Mouse (Mus musculus) gastrocnemius, adult 8-10 months (tissue): Measurements from ENCODE around the gene Sapcd2. TPM values are rescaled to one million over a fixed set of nuclear protein-coding genes. Genes with fewer than 3 reads are reported as not detected.
A peak's percentile ranks its signal among the peaks of the same experiment; 100 is the strongest.

Experiments
- DNase-seq, 2 experiments: peaks; one replicate each; pipeline ENCODE4 v3.0.0; 2022; ENCODE audit warnings: low spot score in 2 of 2
- total RNA-seq, 4 experiments: library from RNA; stranded (reverse); gene quantifications; 2 replicates each; pipeline ENCODE4 v1.2.4; 2022

Sapcd2 gene
- total RNA-seq, 4 experiments from 2014 or later, result not detected

DNA sequence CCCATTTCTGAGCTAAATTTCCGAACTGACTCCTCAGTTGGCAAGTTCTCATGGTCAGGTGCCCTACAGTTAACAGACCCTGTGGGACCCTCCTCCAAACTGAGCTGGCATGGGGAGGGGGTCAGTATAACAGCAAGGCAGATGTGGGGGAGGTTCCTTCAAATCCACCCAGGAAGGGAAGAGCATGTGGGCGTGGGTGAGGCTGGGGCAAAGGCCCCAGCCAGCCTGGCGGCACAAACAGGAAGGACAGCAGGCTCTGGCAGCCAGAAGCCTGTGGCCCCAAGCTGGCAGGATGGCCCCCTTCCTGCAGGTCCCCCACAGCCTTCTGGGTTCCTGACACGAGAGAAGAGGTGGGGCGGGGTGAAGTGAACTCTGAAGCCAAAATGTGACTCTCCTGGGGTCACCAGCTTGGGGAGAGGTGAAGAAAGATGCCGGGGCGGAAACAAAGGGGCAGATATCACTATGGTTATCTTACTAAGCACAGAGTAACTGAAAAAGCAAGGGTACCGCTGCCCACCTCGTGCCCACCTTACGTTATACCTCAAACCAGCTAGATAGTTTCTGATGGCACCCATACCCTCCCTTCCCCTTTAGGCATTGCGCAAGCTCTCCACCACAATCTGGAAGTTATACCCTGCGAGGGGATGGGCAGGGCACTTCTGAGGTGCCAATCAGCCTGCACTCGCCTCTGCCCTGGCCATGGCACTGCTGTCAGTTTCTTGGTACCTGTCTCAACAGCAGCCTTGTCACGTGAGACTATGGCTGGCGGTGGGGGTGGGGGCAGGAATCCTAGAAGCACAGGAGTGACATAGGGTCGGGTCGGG is 50.7 kb downstream of the Sapcd2 start, which contains the start of gene Fut7:
TSS of gene Fut7 (plus strand) at position 681 of the 824 bp plus-strand sequence.
- no peak for DNase-seq

- no peak for DNase-seq
These were observed 51.5 kb downstream of the Sapcd2 start for GRCm38 (mm10) chr2:25423626-25424025.

- no peak for DNase-seq
These were observed 53.4 kb downstream of the Sapcd2 start for GRCm38 (mm10) chr2:25425481-25425880.

DNA sequence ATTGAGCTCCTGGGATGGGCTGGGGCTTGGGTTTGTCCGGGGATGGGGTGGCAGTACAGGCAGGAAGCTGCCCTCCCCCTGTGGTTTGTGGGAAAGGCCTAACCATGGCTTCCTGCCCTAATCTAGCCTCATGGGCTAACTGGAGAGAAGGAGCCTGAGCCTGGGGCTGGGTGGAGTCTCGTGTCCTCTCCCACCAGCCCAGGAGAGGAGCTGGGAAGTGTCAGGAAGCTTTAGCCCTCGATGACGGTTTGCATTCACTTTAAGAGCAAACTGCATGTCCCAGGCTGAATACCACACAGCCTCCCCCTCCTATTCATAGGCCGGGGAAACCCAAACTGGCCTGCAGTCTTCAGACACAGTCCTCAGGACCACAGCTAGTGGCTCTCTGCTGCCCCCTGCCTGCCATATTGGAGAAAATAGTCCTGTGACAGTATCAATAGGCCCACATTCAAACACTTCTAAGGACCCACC is 54.6 kb downstream of the Sapcd2 start:
- peak in 1 of 2 experiments; percentile 45 for DNase-seq

- no peak for DNase-seq
These were observed 55.1 kb downstream of the Sapcd2 start for GRCm38 (mm10) chr2:25427256-25427655.

Other genes with a start within 250 kb of the Sapcd2 start
- 1 to 10 TPM; 3.0 to 7.1 (median 5.9) TPM for gene Nrarp, start 191.6 kb upstream of the Sapcd2 start, total RNA-seq
- under 1 TPM; 0.48 to 0.92 (median 0.76) TPM for gene Tor4a, start 175.4 kb upstream of the Sapcd2 start, total RNA-seq
- gene Nelfb, start 160.8 kb upstream of the Sapcd2 start, total RNA-seq, result 10 to 100 TPM; 20.8 to 28.3 (median 22.6) TPM
- not detected for gene Stpg3, start 157.7 kb upstream of the Sapcd2 start, total RNA-seq
- gene Fam166a, start 153.6 kb upstream of the Sapcd2 start, total RNA-seq, result not detected
- gene Tubb4b, start 147.6 kb upstream of the Sapcd2 start, total RNA-seq, result 100 to 1,000 TPM; 228 to 239 (median 232) TPM
- not detected for gene Slc34a3, start 138.0 kb upstream of the Sapcd2 start, total RNA-seq
- gene Rnf224, start 135.5 kb upstream of the Sapcd2 start, total RNA-seq, result not detected
- gene Rnf208, start 130.1 kb upstream of the Sapcd2 start, total RNA-seq, result under 1 TPM; 0.36 to 0.87 (median 0.69) TPM
- not detected for gene Cysrt1, start 129.9 kb upstream of the Sapcd2 start, total RNA-seq
- gene AL732309.1, start 125.5 kb upstream of the Sapcd2 start, total RNA-seq, result 1 to 10 TPM in 2 of 4 experiments, under 1 TPM in 2; 0.54 to 1.8 (median 1.2) TPM
- 10 to 100 TPM; 11.7 to 14.1 (median 13.1) TPM for gene Tmem203, start 116.9 kb upstream of the Sapcd2 start, total RNA-seq
- gene Tprn, start 109.7 kb upstream of the Sapcd2 start, total RNA-seq, result 1 to 10 TPM; 2.0 to 5.3 (median 2.6) TPM
- gene Ssna1, start 99.9 kb upstream of the Sapcd2 start, total RNA-seq, result 10 to 100 TPM; 29.0 to 36.4 (median 31.2) TPM
- 10 to 100 TPM; 30.4 to 33.4 (median 31.3) TPM for gene Anapc2, start 99.8 kb upstream of the Sapcd2 start, total RNA-seq
- gene Tmem210, start 84.2 kb upstream of the Sapcd2 start, total RNA-seq, result not detected
- gene Lrrc26, start 82.4 kb upstream of the Sapcd2 start, total RNA-seq, result not detected
- not detected for gene Grin1, start 53.1 kb upstream of the Sapcd2 start, total RNA-seq
- gene Man1b1, start 40.0 kb upstream of the Sapcd2 start, total RNA-seq, result 10 to 100 TPM; 13.9 to 15.0 (median 14.4) TPM
- 10 to 100 TPM; 12.8 to 20.3 (median 16.7) TPM for gene Dpp7, start 16.0 kb upstream of the Sapcd2 start, total RNA-seq
- gene Uap1l1, start 6.6 kb upstream of the Sapcd2 start, total RNA-seq, result 10 to 100 TPM in 1 of 4 experiments, 1 to 10 TPM in 3; 3.6 to 11.9 (median 4.8) TPM
- 1 to 10 TPM; 3.8 to 8.0 (median 6.2) TPM for gene Entpd2, start 23.6 kb downstream of the Sapcd2 start, total RNA-seq
- 10 to 100 TPM; 12.6 to 19.9 (median 15.7) TPM for gene Npdc1, start 27.0 kb downstream of the Sapcd2 start, total RNA-seq
- not detected for gene Fut7, start 50.9 kb downstream of the Sapcd2 start, total RNA-seq
- 10 to 100 TPM; 14.6 to 19.4 (median 16.0) TPM for gene Abca2, start 56.4 kb downstream of the Sapcd2 start, total RNA-seq
- 1 to 10 TPM in 1 of 4 experiments, under 1 TPM in 2, not detected in 1; 0.64 to 1.1 (median 0.77) TPM for gene Clic3, start 84.5 kb downstream of the Sapcd2 start, total RNA-seq
- 10 to 100 TPM; 11.2 to 15.0 (median 14.9) TPM for gene Paxx, start 88.8 kb downstream of the Sapcd2 start, total RNA-seq
- not detected for gene Ptgds, start 97.7 kb downstream of the Sapcd2 start, total RNA-seq
- gene Lcn12, start 121.6 kb downstream of the Sapcd2 start, total RNA-seq, result not detected
- 100 to 1,000 TPM in 1 of 4 experiments, 10 to 100 TPM in 3; 83.3 to 100 (median 89.7) TPM for gene Fbxw5, start 128.4 kb downstream of the Sapcd2 start, total RNA-seq
- 1 to 10 TPM; 1.0 to 1.8 (median 1.6) TPM for gene C8g, start 129.4 kb downstream of the Sapcd2 start, total RNA-seq
- gene Traf2, start 174.6 kb downstream of the Sapcd2 start, total RNA-seq, result 10 to 100 TPM; 12.0 to 18.8 (median 15.2) TPM
- 100 to 1,000 TPM; 104 to 172 (median 141) TPM for gene Edf1, start 185.5 kb downstream of the Sapcd2 start, total RNA-seq
- gene Mamdc4, start 202.5 kb downstream of the Sapcd2 start, total RNA-seq, result under 1 TPM; 0.19 to 0.46 (median 0.33) TPM
- 10 to 100 TPM; 62.8 to 69.7 (median 65.5) TPM for gene Phpt1, start 202.9 kb downstream of the Sapcd2 start, total RNA-seq
- under 1 TPM; 0.13 to 0.20 (median 0.16) TPM for gene Ajm1, start 209.4 kb downstream of the Sapcd2 start, total RNA-seq
- gene Rabl6, start 236.2 kb downstream of the Sapcd2 start, total RNA-seq, result 10 to 100 TPM; 83.3 to 94.6 (median 89.3) TPM
- gene Ccdc183, start 245.4 kb downstream of the Sapcd2 start, total RNA-seq, result not detected
- gene Tmem141, start 249.7 kb downstream of the Sapcd2 start, total RNA-seq, result 10 to 100 TPM; 14.9 to 22.8 (median 17.3) TPM